Mouse (Mus musculus): ENCODE data around the gene Triobp. TPM values are rescaled to one million over a fixed set of nuclear protein-coding genes. Genes with fewer than 3 reads are reported as not detected.

Triobp gene
- polyA plus RNA-seq, 1 experiment from 2014 or later, result 49.0 TPM

- no peaks in the 10 kb centered on the region for H3K4me1 ChIP-seq (replicated peaks; ENCODE audit: control insufficient read depth, insufficient read depth, low read length)
- DNase-seq (ENCODE audit: low spot score) (no peak), ATAC-seq (replicated peaks; ENCODE audit: low FRiP score, low TSS enrichment, low read depth) (no peak)
- 81% methylated on average over 3 of the region's 3 CpGs for WGBS
- H3K36me3 ChIP-seq (ENCODE audit: control insufficient read depth, insufficient read depth, low read length), result peaks cover 94% of the 10 kb centered on the region
- no peaks in the 10 kb centered on the region for H3K27me3 ChIP-seq (replicated peaks; ENCODE audit: control insufficient read depth, insufficient read depth, low read length)
- H3K9ac ChIP-seq (ENCODE audit: low read length), result no peak overlapping the region
- H3K4me3 ChIP-seq (ENCODE audit: low read depth, low read length), result no peak overlapping the region
- no peak overlapping the region for H3K27ac ChIP-seq (ENCODE audit: low read depth)
- no peaks in the 10 kb centered on the region for H3K9me3 ChIP-seq (ENCODE audit: control insufficient read depth, low read length)
- H3K4me2 ChIP-seq (ENCODE audit: low read length), result no peak overlapping the region
Measured at GRCm38 (mm10) chr15:78996663-78997062, 49.1 kb downstream of the Triobp start.

GRCm38 (mm10) chr15:78998348-78998747 is 50.8 kb downstream of the Triobp start:
- Histone ChIP-seq H3K4me3 (ENCODE audit: low read depth, low read length) (no peak overlapping the region), H3K36me3 (ENCODE audit: control insufficient read depth, insufficient read depth, low read length) (peaks cover 94% of the 10 kb centered on the region), H3K27ac (ENCODE audit: low read depth) (no peak overlapping the region), H3K9me3 (ENCODE audit: control insufficient read depth, low read length) (no peaks in the 10 kb centered on the region), H3K27me3 (replicated peaks; ENCODE audit: control insufficient read depth, insufficient read depth, low read length) (no peaks in the 10 kb centered on the region), H3K9ac (ENCODE audit: low read length) (no peak overlapping the region), H3K4me2 (ENCODE audit: low read length) (no peak overlapping the region), H3K4me1 (replicated peaks; ENCODE audit: control insufficient read depth, insufficient read depth, low read length) (no peaks in the 10 kb centered on the region)
- 68% methylated on average over 8 of the region's 8 CpGs for WGBS
- no peak for ATAC-seq (replicated peaks; ENCODE audit: low FRiP score, low TSS enrichment, low read depth)
- DNase-seq (ENCODE audit: low spot score), result no peak

- H3K36me3 ChIP-seq (ENCODE audit: control insufficient read depth, insufficient read depth, low read length), result peaks cover 94% of the 10 kb centered on the region
- no peak overlapping the region for H3K27ac ChIP-seq (ENCODE audit: low read depth)
- H3K9me3 ChIP-seq (ENCODE audit: control insufficient read depth, low read length), result no peaks in the 10 kb centered on the region
- WGBS, result 88% methylated on average over 11 of the region's 11 CpGs
- no peaks in the 10 kb centered on the region for H3K4me1 ChIP-seq (replicated peaks; ENCODE audit: control insufficient read depth, insufficient read depth, low read length)
- H3K4me2 ChIP-seq (ENCODE audit: low read length), result no peak overlapping the region
- ATAC-seq (replicated peaks; ENCODE audit: low FRiP score, low TSS enrichment, low read depth) (no peak), DNase-seq (ENCODE audit: low spot score) (no peak)
- no peak overlapping the region for H3K4me3 ChIP-seq (ENCODE audit: low read depth, low read length)
- H3K9ac ChIP-seq (ENCODE audit: low read length), result no peak overlapping the region
- H3K27me3 ChIP-seq (replicated peaks; ENCODE audit: control insufficient read depth, insufficient read depth, low read length), result no peaks in the 10 kb centered on the region
Measured at GRCm38 (mm10) chr15:78999586-78999985, 52.1 kb downstream of the Triobp start.

- Histone ChIP-seq H3K27ac (ENCODE audit: low read depth) (no peak overlapping the region), H3K4me3 (ENCODE audit: low read depth, low read length) (no peak overlapping the region), H3K4me1 (replicated peaks; ENCODE audit: control insufficient read depth, insufficient read depth, low read length) (no peaks in the 10 kb centered on the region), H3K9ac (ENCODE audit: low read length) (no peak overlapping the region), H3K36me3 (ENCODE audit: control insufficient read depth, insufficient read depth, low read length) (peaks cover 94% of the 10 kb centered on the region), H3K27me3 (replicated peaks; ENCODE audit: control insufficient read depth, insufficient read depth, low read length) (no peaks in the 10 kb centered on the region), H3K4me2 (ENCODE audit: low read length) (no peak overlapping the region), H3K9me3 (ENCODE audit: control insufficient read depth, low read length) (no peaks in the 10 kb centered on the region)
- 76% methylated on average over 7 of the region's 7 CpGs for WGBS
- DNase-seq (ENCODE audit: low spot score) (no peak), ATAC-seq (replicated peaks; ENCODE audit: low FRiP score, low TSS enrichment, low read depth) (no peak)
Measured at GRCm38 (mm10) chr15:79000357-79000791, 52.9 kb downstream of the Triobp start.

GRCm38 (mm10) chr15:79001559-79001958 is 54.0 kb downstream of the Triobp start:
- H3K4me2 ChIP-seq (ENCODE audit: low read length), result no peak overlapping the region
- H3K27ac ChIP-seq (ENCODE audit: low read depth), result no peak overlapping the region
- WGBS, result 90% methylated on average over 5 of the region's 5 CpGs
- no peak for ATAC-seq (replicated peaks; ENCODE audit: low FRiP score, low TSS enrichment, low read depth)
- no peak for DNase-seq (ENCODE audit: low spot score)
- H3K4me3 ChIP-seq (ENCODE audit: low read depth, low read length), result no peak overlapping the region
- H3K9ac ChIP-seq (ENCODE audit: low read length), result no peak overlapping the region
- H3K27me3 ChIP-seq (replicated peaks; ENCODE audit: control insufficient read depth, insufficient read depth, low read length), result no peaks in the 10 kb centered on the region
- no peaks in the 10 kb centered on the region for H3K9me3 ChIP-seq (ENCODE audit: control insufficient read depth, low read length)
- no peaks in the 10 kb centered on the region for H3K4me1 ChIP-seq (replicated peaks; ENCODE audit: control insufficient read depth, insufficient read depth, low read length)
- H3K36me3 ChIP-seq (ENCODE audit: control insufficient read depth, insufficient read depth, low read length), result peaks cover 94% of the 10 kb centered on the region

- peaks cover 96% of the 10 kb centered on the region for H3K36me3 ChIP-seq (ENCODE audit: control insufficient read depth, insufficient read depth, low read length)
Measured at GRCm38 (mm10) chr15:79002036-79002435, 54.5 kb downstream of the Triobp start.

GRCm38 (mm10) chr15:79003079-79003478 is 55.6 kb downstream of the Triobp start:
- no peak overlapping the region for H3K9ac ChIP-seq (ENCODE audit: low read length)
- H3K4me2 ChIP-seq (ENCODE audit: low read length), result no peak overlapping the region
- H3K36me3 ChIP-seq (ENCODE audit: control insufficient read depth, insufficient read depth, low read length), result peaks cover 88% of the 10 kb centered on the region
- 90% methylated on average over 3 of the region's 3 CpGs for WGBS
- H3K27ac ChIP-seq (ENCODE audit: low read depth), result no peak overlapping the region
- DNase-seq (ENCODE audit: low spot score) (no peak), ATAC-seq (replicated peaks; ENCODE audit: low FRiP score, low TSS enrichment, low read depth) (no peak)
- no peaks in the 10 kb centered on the region for H3K9me3 ChIP-seq (ENCODE audit: control insufficient read depth, low read length)
- no peaks in the 10 kb centered on the region for H3K27me3 ChIP-seq (replicated peaks; ENCODE audit: control insufficient read depth, insufficient read depth, low read length)
- H3K4me3 ChIP-seq (ENCODE audit: low read depth, low read length), result no peak overlapping the region
- H3K4me1 ChIP-seq (replicated peaks; ENCODE audit: control insufficient read depth, insufficient read depth, low read length), result no peaks in the 10 kb centered on the region

More at GRCm38 (mm10) chr15:79002036-79002435, 54.5 kb downstream of the Triobp start:
- no peak overlapping the region for H3K9ac ChIP-seq (ENCODE audit: low read length)
- ATAC-seq (replicated peaks; ENCODE audit: low FRiP score, low TSS enrichment, low read depth) (no peak), DNase-seq (ENCODE audit: low spot score) (no peak)
- no peaks in the 10 kb centered on the region for H3K9me3 ChIP-seq (ENCODE audit: control insufficient read depth, low read length)
- H3K4me3 ChIP-seq (ENCODE audit: low read depth, low read length), result no peak overlapping the region
- no peaks in the 10 kb centered on the region for H3K4me1 ChIP-seq (replicated peaks; ENCODE audit: control insufficient read depth, insufficient read depth, low read length)
- 39% methylated on average over 19 of the region's 19 CpGs for WGBS
- H3K27me3 ChIP-seq (replicated peaks; ENCODE audit: control insufficient read depth, insufficient read depth, low read length), result no peaks in the 10 kb centered on the region
- H3K27ac ChIP-seq (ENCODE audit: low read depth), result no peak overlapping the region
- H3K4me2 ChIP-seq (ENCODE audit: low read length), result no peak overlapping the region

- Histone ChIP-seq H3K36me3 (ENCODE audit: control insufficient read depth, insufficient read depth, low read length) (peaks cover 65% of the 10 kb centered on the region), H3K27ac (ENCODE audit: low read depth) (no peak overlapping the region), H3K9ac (ENCODE audit: low read length) (no peak overlapping the region), H3K4me3 (ENCODE audit: low read depth, low read length) (no peak overlapping the region), H3K9me3 (ENCODE audit: control insufficient read depth, low read length) (no peaks in the 10 kb centered on the region), H3K27me3 (replicated peaks; ENCODE audit: control insufficient read depth, insufficient read depth, low read length) (no peaks in the 10 kb centered on the region), H3K4me2 (ENCODE audit: low read length) (no peak overlapping the region), H3K4me1 (replicated peaks; ENCODE audit: control insufficient read depth, insufficient read depth, low read length) (no peaks in the 10 kb centered on the region)
- no peak for DNase-seq (ENCODE audit: low spot score)
- WGBS, result 92% methylated on average over 9 of the region's 9 CpGs
- ATAC-seq (replicated peaks; ENCODE audit: low FRiP score, low TSS enrichment, low read depth), result no peak
Measured at GRCm38 (mm10) chr15:79005581-79005980, 58.1 kb downstream of the Triobp start.

GRCm38 (mm10) chr15:79006638-79007037 is 59.1 kb downstream of the Triobp start:
- no peaks in the 10 kb centered on the region for H3K9me3 ChIP-seq (ENCODE audit: control insufficient read depth, low read length)
- no peak overlapping the region for H3K4me2 ChIP-seq (ENCODE audit: low read length)
- H3K27ac ChIP-seq (ENCODE audit: low read depth), result no peak overlapping the region
- DNase-seq (ENCODE audit: low spot score) (no peak), ATAC-seq (replicated peaks; ENCODE audit: low FRiP score, low TSS enrichment, low read depth) (no peak)
- H3K4me3 ChIP-seq (ENCODE audit: low read depth, low read length), result no peak overlapping the region
- H3K4me1 ChIP-seq (replicated peaks; ENCODE audit: control insufficient read depth, insufficient read depth, low read length), result no peaks in the 10 kb centered on the region
- H3K9ac ChIP-seq (ENCODE audit: low read length), result no peak overlapping the region
- peaks cover 54% of the 10 kb centered on the region for H3K36me3 ChIP-seq (ENCODE audit: control insufficient read depth, insufficient read depth, low read length)
- WGBS, result 75% methylated on average over 3 of the region's 3 CpGs
- no peaks in the 10 kb centered on the region for H3K27me3 ChIP-seq (replicated peaks; ENCODE audit: control insufficient read depth, insufficient read depth, low read length)
